Mouse (Mus musculus): Measurements from ENCODE around the gene Tprgl.

GRCm38 (mm10) chr4:154146342-154146741 is 14.1 kb downstream of the Tprgl start:
- TF ChIP-seq CTCF (IDR thresholded peaks at IDR 0.05) (no peak), EP300 (IDR thresholded peaks at IDR 0.05; ENCODE audit: insufficient read depth, low read depth, low read length) (no peak)

All from heart, adult 2 months (tissue).